Mouse (Mus musculus) midbrain, postnatal 0 days (tissue): Measurements from ENCODE around the gene Pbxip1. TPM values are rescaled to one million over a fixed set of nuclear protein-coding genes. Genes with fewer than 3 reads are reported as not detected.
"Not testable (repeated sequence)": the region's sequence is repeated elsewhere in the genome, so short reads cannot be mapped to it uniquely, and the experiment has no call there.

Experiments used
- ATAC-seq: fragments of 200-750 bp; cut with Nextera tagmentation; 2 replicates; pipeline ENCODE4 v1.8.0; 2017; ENCODE audit warnings: moderate number of reproducible peaks, mild to moderate bottlenecking, moderate TSS enrichment, moderate library complexity; ENCODE audit not compliant: low FRiP score
- DNase-seq: peaks from one replicate; pipeline ENCODE4 v3.0.0-alpha.2; 2015; ENCODE audit warnings: low spot score
- H3K27ac ChIP-seq: fragments of 300-500 bp; sonication (generic); 2 replicates; pipeline ENCODE4 v1.5.1; 2014; ENCODE audit warnings: low read depth, mild to moderate bottlenecking, low read length, mixed read lengths
- H3K27me3 ChIP-seq: fragments of 300-500 bp; sonication (generic); 2 replicates; pipeline ENCODE4 v1.6.1; 2014; ENCODE audit warnings: low read length, control low read depth, mixed read lengths; ENCODE audit not compliant: insufficient read depth
- H3K36me3 ChIP-seq: fragments of 300-500 bp; sonication (generic); 2 replicates; pipeline ENCODE4 v1.6.1; 2014; ENCODE audit warnings: low read length, control low read depth, mixed read lengths; ENCODE audit not compliant: insufficient read depth
- H3K4me1 ChIP-seq: fragments of 300-500 bp; sonication (generic); 2 replicates; pipeline ENCODE4 v1.6.1; 2014; ENCODE audit warnings: mild to moderate bottlenecking, control low read depth, antibody characterized with exemption, low read length, mixed read lengths; ENCODE audit not compliant: insufficient read depth
- H3K4me2 ChIP-seq: fragments of 300-500 bp; sonication (generic); 2 replicates; pipeline ENCODE4 v1.6.1; 2014; ENCODE audit warnings: low read depth, mild to moderate bottlenecking, low read length, mixed read lengths; ENCODE audit not compliant: poor library complexity, severe bottlenecking
- H3K4me3 ChIP-seq: fragments of 300-500 bp; sonication (generic); 2 replicates; pipeline ENCODE4 v1.5.1; 2014; ENCODE audit warnings: low read depth, mild to moderate bottlenecking, low read length, moderate library complexity
- H3K9ac ChIP-seq: fragments of 300-500 bp; sonication (generic); replicated peaks from 2 replicates; pipeline ENCODE4 v1.6.1; 2014; ENCODE audit warnings: mild to moderate bottlenecking, low read length, moderate library complexity, mixed read lengths; ENCODE audit not compliant: poor library complexity, severe bottlenecking
- H3K9me3 ChIP-seq: fragments of 300-500 bp; sonication (generic); 2 replicates; pipeline ENCODE4 v1.6.1; 2016; ENCODE audit warnings: low read length, control low read depth
- CTCF ChIP-seq: IDR thresholded peaks from 2 replicates; pipeline ENCODE4 v1.5.1; 2016; ENCODE audit warnings: antibody characterized with exemption, mild to moderate bottlenecking
- WGBS: fragments of 180-500 bp; shearing (Covaris S2); extraction: QIAGEN DNeasy Blood & Tissue Kit; methylation state at CpG from one replicate; pipeline ENCODE4 v1.1.7; 2014; 5-methylcytosine and 5-hydroxymethylcytosine counted together
- polyA plus RNA-seq: library from polyadenylated mRNA; unstranded; fragments of >200 nt; fragmentation: Nextera tagmentation; extraction: Ambion mirVana; gene quantifications from 2 replicates; pipeline ENCODE4 v1.2.1, GENCODE M21; 2015
- total RNA-seq: library from RNA; depleted of rRNA; stranded (reverse); fragments of >200 nt; gene quantifications from 2 replicates; pipeline ENCODE4 v1.2.3, GENCODE M21; 2014

Pbxip1 gene
- total and polyA plus RNA-seq, 2 experiments from 2014 or later = 18.5 to 21.8 TPM

- DNase-seq (no peak), ATAC-seq (no peak)
- no peak overlapping the region for H3K9ac ChIP-seq
- no peak overlapping the region for H3K4me3 ChIP-seq
- H3K4me1 ChIP-seq = no peaks in the 10 kb centered on the region
- H3K36me3 ChIP-seq = peaks cover 4% of the 10 kb centered on the region; the same call in 1 of the 2 replicates
- TF ChIP-seq CTCF = no peak
- H3K4me2 ChIP-seq = no peak overlapping the region
- H3K9me3 ChIP-seq = no peaks in the 10 kb centered on the region
- H3K27ac ChIP-seq = no peak overlapping the region
- 92% methylated on average over 5 of the region's 5 CpGs for WGBS
- H3K27me3 ChIP-seq = no peaks in the 10 kb centered on the region
These were observed 11.4 kb upstream of the Pbxip1 start for GRCm38 (mm10) chr3:89425141-89425525.

GRCm38 (mm10) chr3:89425876-89426275 lies 10.6 kb upstream of the Pbxip1 start:
- no peaks in the 10 kb centered on the region for H3K9me3 ChIP-seq
- peaks cover 4% of the 10 kb centered on the region; the same call in 1 of the 2 replicates for H3K36me3 ChIP-seq
- 80% methylated on average over 4 of the region's 4 CpGs for WGBS
- H3K4me2 ChIP-seq = no peak overlapping the region
- ATAC-seq = no peak
- no peaks in the 10 kb centered on the region for H3K27me3 ChIP-seq
- no peak for TF ChIP-seq CTCF
- H3K9ac ChIP-seq = no peak overlapping the region
- no peak overlapping the region for H3K27ac ChIP-seq
- peaks cover under 1% of the 10 kb centered on the region; the same call in 1 of the 2 replicates for H3K4me1 ChIP-seq
- no peak for DNase-seq
- H3K4me3 ChIP-seq = no peak overlapping the region

DNA sequence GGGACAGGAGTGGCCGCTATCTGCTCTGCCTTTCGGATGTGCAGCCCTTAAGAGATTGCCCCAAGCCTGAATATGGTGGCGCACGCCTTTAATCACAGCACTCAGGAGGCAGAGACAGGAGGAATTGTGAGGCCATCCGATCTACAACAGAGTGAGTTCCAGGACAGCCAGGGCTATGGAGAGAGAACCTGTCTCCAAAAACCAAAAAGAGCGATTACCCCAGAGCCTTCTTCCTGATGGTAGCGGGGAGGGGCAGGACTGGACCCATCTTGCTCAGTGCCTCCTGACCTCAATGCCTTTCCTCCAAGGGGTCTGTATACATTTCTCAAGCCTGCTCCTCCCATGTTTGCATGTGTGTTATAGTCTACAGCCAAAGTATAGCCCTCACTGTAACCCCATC lies 7.5 kb upstream of the Pbxip1 start:
- WGBS = 99% methylated on average over 6 of the region's 7 CpGs
- not testable (repeated sequence) for H3K4me1 ChIP-seq

DNA sequence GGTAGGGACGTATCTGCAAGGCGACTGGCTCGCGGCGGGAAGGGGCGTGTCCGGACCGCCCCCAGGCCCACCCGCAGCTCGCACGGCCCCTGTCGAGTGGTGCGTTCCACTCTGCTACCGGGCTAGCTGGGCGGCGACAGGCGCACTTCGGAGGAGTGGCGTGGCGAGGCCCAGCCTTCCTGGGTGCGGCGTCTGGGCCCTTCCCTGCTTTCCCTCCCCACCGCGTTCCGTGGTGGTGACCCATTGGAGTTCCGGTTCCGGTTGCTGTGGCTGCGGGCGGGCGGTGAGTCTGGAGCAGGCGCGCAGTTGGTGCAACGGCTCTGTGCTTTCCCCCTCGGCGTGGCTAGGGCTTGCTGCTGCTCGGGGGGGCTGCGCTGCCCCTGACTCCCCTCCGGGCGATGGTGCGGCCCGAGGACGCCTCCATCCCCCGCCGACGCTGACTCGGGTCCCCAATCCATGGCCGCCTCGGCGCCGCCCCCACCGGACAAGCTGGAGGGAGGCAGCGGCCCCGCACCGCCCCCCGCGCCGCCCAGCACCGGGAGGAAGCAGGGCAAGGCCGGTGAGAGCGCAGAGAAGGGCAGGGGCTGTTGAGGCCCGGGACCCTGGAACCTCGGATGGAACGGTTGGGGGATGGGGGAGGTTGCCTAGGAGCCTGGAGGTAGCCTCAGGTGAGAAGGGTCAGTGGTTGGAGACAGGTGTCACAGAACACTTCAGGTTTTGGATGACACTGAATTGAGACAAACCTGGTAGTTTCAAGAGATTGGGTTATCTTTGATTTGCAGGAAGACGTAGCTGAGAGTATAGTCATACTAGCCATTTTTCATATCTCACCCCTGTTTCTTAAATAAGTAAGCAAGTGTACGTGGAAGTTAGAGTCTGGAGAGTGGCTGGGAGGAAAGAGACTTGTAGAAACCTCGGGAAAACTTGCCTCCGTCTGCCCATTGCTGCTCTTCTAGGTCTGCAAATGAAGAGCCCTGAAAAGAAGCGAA lies 6.0 kb upstream of the Pbxip1 start, which contains the start of gene Pygo2:
TSS of gene Pygo2 (plus strand) at position 44 of the 989 bp plus-strand sequence.
- ATAC-seq (peak; percentile 96), DNase-seq (peak; percentile 97)
- H3K36me3 ChIP-seq = peaks cover 27% of the 10 kb centered on the region
- peak within 1 kb of the TSS; percentile 99 for H3K4me3 ChIP-seq
- no peak for TF ChIP-seq CTCF
- WGBS = 3% methylated on average over 66 of the region's 68 CpGs
- H3K9me3 ChIP-seq = no peaks in the 10 kb centered on the region
- H3K27ac ChIP-seq = peak within 1 kb of the TSS; percentile 87
- H3K9ac ChIP-seq = peak within 1 kb of the TSS; percentile 96
- H3K27me3 ChIP-seq = no peaks in the 10 kb centered on the region
- H3K4me1 ChIP-seq = peaks cover 8% of the 10 kb centered on the region; the same call in 1 of the 2 replicates
- H3K4me2 ChIP-seq = peak within 1 kb of the TSS; percentile 84

More for the DNA sequence above, 7.5 kb upstream of the Pbxip1 start:
- not testable (repeated sequence) for ATAC-seq, H3K4me2 ChIP-seq, H3K4me3 ChIP-seq, H3K9ac ChIP-seq, DNase-seq, H3K27ac ChIP-seq, H3K9me3 ChIP-seq, H3K27me3 ChIP-seq
- H3K36me3 ChIP-seq = peaks cover 21% of the 10 kb centered on the region

- WGBS = 98% methylated on average over 8 of the region's 8 CpGs
These were observed 3.9 kb upstream of the Pbxip1 start for GRCm38 (mm10) chr3:89432606-89433005.

GRCm38 (mm10) chr3:89434532-89434931 lies 2.0 kb upstream of the Pbxip1 start:
- ATAC-seq (no peak), DNase-seq (no peak)
- WGBS = 81% methylated on average over 11 of the region's 11 CpGs
- no peaks in the 10 kb centered on the region for H3K27me3 ChIP-seq
- H3K4me3 ChIP-seq = no peak overlapping the region
- H3K9ac ChIP-seq = no peak overlapping the region
- no peak overlapping the region for H3K27ac ChIP-seq
- TF ChIP-seq CTCF = no peak
- peaks cover 15% of the 10 kb centered on the region; the same call in 1 of the 2 replicates for H3K4me1 ChIP-seq
- peaks cover 23% of the 10 kb centered on the region for H3K36me3 ChIP-seq
- H3K4me2 ChIP-seq = no peak overlapping the region
- no peaks in the 10 kb centered on the region for H3K9me3 ChIP-seq

More at GRCm38 (mm10) chr3:89432606-89433005, 3.9 kb upstream of the Pbxip1 start:
- Histone ChIP-seq H3K9ac (no peak overlapping the region), H3K36me3 (peaks cover 23% of the 10 kb centered on the region), H3K27ac (no peak overlapping the region), H3K4me1 (peaks cover 15% of the 10 kb centered on the region; the same call in 1 of the 2 replicates), H3K27me3 (no peaks in the 10 kb centered on the region), H3K9me3 (no peaks in the 10 kb centered on the region), H3K4me2 (no peak overlapping the region), H3K4me3 (no peak overlapping the region)
- no peak for DNase-seq
- no peak for TF ChIP-seq CTCF
- ATAC-seq = no peak
